Mouse (Mus musculus): ENCODE results near the gene Rnf19b.

The Rnf19b gene

DNA sequence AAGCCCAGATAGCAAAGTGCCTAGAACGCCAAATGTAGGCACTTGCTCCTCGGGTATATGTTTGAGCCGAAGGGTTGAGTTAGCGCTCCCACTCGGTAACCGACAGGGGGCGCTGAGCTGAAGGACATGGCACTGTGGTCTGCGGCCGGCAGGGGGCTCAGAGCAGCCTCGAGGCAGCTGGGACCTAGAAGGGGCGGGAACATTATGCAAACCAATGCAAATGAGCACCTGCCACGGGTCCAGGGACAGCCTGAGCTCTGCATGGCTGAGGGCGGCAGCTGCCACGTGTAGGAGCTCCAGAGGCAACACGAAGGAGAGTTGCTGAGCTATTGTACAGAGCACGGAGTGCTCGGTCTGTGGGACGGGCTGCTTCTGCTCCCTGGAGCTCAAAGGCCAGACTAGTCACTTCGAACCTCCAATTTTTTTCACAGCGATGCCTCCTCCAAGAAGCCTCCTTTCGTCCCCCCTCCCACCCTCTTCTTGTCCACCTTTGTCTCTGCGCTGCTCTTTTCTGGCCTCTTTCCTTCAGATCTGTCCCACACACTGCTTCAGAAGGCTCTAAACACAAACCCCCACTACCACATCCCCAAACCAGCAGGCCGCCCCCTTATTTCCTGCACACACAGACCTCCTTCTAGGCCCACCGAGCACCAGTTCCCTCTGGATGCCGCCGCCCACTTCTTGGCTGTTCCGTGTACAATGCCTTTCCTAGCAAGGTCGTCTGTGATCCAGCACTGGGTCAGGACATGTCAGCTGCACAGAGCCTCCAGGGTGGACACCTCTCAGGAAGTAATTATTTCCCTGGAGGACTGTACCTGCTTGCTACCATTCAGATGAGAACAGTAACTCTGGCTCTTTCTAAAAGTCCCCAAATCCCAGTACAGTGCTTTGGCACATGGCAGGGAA, 55.3 kb downstream of the Rnf19b start:
- in situ Hi-C loops (cut with MboI; ENCODE audit: low sequenced_read_pairs) = no loop called here

- in situ Hi-C loops (cut with MboI; ENCODE audit: low sequenced_read_pairs) = no loop called here
Measured at GRCm38 (mm10) chr4:129116703-129117102, 58.6 kb downstream of the Rnf19b start.

DNA sequence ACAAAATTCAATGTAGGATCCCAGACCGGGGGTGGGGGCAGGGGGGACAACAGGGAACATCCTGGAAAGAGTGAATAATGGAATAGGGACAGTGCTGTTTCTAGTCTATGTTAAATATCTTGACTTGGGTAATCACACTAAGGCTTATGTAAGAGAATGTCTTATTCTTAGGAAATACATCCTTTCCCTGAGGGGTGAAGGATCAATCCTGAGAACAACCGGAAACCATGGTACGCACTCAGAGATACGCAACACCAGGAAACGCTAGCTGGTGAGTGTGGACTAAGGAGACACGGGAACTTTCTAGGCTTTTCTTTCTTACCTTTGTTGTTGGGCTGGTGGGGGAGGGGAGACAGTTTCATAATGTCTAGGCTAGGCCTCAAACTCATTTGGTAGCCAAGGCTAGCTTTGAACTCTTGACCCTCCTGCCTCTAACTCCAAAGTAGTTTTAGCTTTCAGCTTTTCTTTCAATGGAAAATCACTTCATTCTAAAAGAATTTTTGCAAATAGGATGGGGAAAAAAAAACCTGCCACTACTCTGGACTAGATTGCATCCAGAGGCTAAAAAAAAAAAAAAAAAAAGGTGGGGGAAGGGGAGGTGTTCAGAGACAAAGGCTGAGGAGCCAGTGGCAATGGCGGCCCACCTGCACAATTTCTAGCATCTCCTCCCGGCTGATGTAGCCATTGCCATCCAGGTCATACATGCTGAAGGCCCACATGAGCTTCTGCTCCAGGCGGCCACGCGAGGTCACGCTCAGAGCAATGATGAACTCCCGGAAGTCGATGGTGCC, 59.8 kb downstream of the Rnf19b start:
- in situ Hi-C loops (cut with MboI; ENCODE audit: low sequenced_read_pairs) = no loop called here

DNA sequence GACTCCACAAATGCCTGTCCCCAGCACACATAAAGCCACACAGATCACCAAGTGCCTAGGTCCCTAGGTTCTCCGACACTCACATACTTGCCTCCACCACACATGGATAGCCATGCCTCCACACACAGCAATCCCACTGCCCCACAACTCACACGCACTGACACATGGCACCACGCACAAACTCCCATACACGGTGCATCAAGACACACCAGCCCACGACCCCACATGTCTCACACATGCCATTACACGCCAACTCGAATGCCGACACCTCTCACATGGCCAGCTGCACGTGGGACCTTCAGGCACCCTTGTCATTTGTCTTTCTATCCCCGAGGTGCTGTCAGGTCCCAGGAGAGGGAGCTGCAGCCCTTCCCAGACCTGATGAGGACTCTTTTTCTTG, 61.6 kb downstream of the Rnf19b start:
- in situ Hi-C loops (cut with MboI; ENCODE audit: low sequenced_read_pairs) = no loop called here

GRCm38 (mm10) chr4:129120520-129121445, 62.7 kb downstream of the Rnf19b start:
- in situ Hi-C loops (cut with MboI; ENCODE audit: low sequenced_read_pairs) = no loop called here

DNA sequence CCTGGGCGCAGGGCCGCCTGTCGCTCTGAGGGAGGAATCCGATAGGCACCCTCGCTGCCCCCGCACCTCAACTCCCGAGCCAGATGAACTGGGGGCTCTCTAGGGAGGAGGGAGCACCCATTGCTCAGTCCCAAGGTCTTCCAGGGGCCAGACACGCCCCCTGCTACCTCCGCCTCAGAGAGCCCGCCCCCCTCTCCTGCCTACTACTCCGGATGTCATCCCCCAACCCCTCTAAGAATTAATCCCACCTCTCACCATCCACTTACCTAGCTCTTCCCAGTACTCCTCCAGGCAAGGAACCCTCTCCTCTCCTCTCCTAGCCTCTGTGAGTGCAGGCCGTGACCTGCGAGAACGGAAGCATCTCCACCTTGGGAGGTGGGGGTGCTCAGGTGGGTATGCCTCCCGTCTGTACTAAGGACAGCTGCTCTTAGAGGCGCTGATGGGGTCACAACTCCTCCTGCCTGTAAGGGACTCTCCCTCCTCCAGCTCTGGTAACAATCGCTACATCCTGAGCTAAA, 63.6 kb downstream of the Rnf19b start, which contains the start of gene Hpca:
Hpca (minus strand) TSS at position 468 of the 518 bp plus-strand sequence.
- in situ Hi-C loops (cut with MboI; ENCODE audit: low sequenced_read_pairs) = no loop called here

DNA sequence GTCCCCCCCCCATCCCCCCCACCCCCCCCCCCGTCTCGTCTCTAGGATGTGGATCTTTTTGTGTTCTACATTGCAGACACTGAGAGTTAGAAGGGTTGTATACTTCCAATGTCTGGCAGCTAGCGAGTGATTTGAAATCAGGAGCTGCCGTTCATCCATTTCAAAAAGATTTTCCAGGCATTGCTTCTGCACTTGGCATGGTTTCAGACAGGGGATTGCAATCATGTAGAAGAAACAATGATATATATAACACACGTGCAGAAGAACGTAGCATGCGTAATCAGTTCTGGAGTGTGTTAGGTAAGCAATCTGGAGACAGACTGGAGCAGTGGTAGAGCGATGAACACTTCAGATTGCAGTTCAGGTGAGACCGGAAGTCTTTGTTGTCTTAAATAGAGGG, 64.0 kb downstream of the Rnf19b start:
- in situ Hi-C loops (cut with MboI; ENCODE audit: low sequenced_read_pairs) = no loop called here

- in situ Hi-C loops (cut with MboI; ENCODE audit: low sequenced_read_pairs) = no loop called here
Measured at GRCm38 (mm10) chr4:129122719-129123118, 64.6 kb downstream of the Rnf19b start.

DNA sequence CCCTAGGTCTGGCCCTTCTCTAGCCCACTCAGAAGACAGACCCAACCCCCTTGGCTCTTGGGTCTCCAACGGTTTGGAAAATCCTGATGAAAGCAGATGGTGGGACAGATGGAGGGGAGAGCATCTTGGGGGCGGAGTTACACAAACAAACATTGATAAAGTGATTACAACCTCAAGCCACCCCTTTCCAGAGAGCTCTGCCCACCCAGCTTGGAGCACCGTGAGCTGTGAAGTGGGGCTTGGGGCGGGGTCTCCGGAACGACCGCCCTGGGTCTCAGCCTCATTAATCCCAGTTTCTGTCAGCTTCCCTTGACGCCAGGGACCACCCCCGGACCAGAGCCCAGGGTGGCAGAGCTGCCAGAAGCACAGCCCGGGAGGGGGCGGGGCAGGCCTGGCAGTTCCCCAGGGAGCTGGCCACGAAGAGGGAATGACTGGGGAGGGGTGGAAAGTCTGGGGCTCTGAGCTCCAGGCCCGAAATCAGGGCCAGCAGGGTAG, 66.6 kb downstream of the Rnf19b start:
- in situ Hi-C loops (cut with MboI; ENCODE audit: low sequenced_read_pairs) = no loop called here

DNA sequence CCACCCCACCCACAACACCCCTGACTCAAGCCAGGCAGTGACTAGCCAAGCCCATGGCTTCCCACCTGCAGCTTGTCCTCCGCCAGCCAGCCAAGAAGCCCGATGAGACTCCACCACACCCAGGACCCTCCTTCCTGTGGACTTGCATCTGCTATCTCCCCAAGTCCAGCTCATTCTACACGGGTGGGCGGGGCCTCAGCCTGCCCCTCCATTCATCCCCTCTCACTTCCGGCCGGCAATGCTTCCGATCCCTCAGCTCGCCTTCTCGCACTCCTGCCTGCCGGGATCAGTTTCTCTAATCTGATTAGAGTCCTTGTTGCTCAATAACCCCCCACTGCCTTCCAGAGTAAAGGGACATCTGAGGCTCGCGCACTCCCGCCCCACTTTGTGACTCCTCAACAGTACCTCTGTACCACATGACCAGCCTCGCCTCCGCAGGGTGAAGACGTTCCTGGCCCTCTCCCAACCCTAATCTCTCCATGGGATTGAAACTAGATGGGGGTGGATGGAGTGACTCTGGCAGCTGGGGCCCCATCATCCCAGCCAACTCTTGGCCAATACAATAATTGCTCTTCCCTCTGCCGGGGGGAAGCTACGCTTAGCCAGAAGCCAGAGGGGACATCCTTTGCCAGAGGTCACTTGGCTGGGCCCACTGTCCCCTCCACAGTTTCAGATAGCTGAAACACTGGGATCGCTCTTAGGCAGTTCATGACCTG, 67.8 kb downstream of the Rnf19b start:
- in situ Hi-C loops (cut with MboI; ENCODE audit: low sequenced_read_pairs) = no loop called here

DNA sequence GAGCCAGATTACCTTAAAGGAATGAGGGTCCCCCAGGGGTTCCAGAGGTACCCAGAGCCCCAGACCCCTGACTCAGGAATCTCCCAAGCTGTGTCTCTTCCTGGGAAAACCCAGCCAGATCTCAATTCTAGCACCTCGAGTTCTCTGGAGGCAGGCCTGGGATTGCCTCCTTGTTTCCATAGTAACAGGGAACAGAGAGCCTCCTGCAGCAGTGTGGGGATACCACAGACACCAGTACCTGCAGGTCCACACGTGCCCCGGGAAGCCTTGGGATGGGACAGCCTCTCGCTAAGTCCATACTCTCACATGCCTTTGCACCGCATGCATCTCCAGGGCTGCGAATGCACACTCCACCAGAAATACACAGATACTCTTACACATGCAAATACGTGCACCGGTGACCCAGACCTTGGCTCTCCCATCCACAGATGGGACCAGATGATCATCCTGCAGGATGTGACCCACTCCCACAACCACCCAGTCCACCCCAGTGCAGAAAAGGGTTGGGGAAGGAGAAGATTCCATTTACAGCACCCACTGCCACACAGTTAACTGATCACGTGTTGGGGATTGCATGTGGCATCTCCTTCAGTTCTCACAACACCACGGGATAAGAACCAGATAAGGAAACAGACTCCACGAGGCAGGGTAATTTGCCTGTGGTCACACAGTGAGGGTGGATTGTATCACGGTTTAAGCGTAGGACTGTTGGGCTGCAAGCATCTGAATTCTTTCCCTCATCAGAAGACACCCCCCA, 70.7 kb downstream of the Rnf19b start:
- in situ Hi-C loops (cut with MboI; ENCODE audit: low sequenced_read_pairs) = no loop called here

DNA sequence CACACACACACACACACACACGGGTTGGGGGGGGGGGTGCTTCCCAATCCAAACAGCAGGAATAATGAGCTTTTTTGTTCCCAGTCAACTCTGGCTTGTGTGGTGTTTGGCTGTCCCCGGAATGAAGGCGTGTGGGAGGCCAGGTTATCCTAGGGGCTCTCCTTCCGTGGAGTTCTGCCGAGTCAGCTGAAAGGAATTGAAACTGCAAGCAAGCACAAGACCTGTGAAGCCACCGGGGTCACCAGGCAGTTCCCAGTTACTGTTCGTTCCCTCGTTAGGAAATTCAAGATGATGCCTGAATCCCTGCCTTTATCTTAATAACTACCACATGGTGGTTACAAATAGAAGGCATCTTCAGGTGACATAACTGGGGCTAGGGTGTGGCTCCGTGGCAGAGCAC, 71.3 kb downstream of the Rnf19b start:
- in situ Hi-C loops (cut with MboI; ENCODE audit: low sequenced_read_pairs) = no loop called here

- in situ Hi-C loops (cut with MboI; ENCODE audit: low sequenced_read_pairs) = no loop called here
Measured at GRCm38 (mm10) chr4:129130149-129130548, 72.1 kb downstream of the Rnf19b start.

- in situ Hi-C loops (cut with MboI; ENCODE audit: low sequenced_read_pairs) = no loop called here
Measured at GRCm38 (mm10) chr4:129130755-129131303, 72.8 kb downstream of the Rnf19b start.

- in situ Hi-C loops (cut with MboI; ENCODE audit: low sequenced_read_pairs) = no loop called here
Measured at GRCm38 (mm10) chr4:129134799-129135585, 76.9 kb downstream of the Rnf19b start.

Measured in CH12F3 (cell line).